Mouse (Mus musculus) large intestine, adult 2 months (tissue): ENCODE measurements around the gene 1110017D15Rik. TPM values are rescaled to one million over a fixed set of nuclear protein-coding genes. Genes with fewer than 3 reads are reported as not detected.

Experiments
- polyA plus RNA-seq: library from polyadenylated mRNA; depleted of rRNA; stranded (reverse); fragments of >200 nt; gene quantifications from 2 replicates; pipeline ENCODE4 v1.2.3, GENCODE M21; 2012; rRNA removed

The 1110017D15Rik gene
- polyA plus RNA-seq, 1 experiment: 0.12 TPM

Other genes with a start within 250 kb of the 1110017D15Rik start
- 29.9 and 38.5 TPM in 2 replicates for gene Ubap2, start 242.2 kb downstream of the 1110017D15Rik start, polyA plus RNA-seq
- 28.7 and 33.7 TPM in 2 replicates for gene Dcaf12, start 202.4 kb downstream of the 1110017D15Rik start, polyA plus RNA-seq
- gene Ubap1, start 168.3 kb downstream of the 1110017D15Rik start, polyA plus RNA-seq: 28.7 and 35.9 TPM in 2 replicates
- 2.1 and 3.0 TPM in 2 replicates for gene Kif24, start 52.4 kb downstream of the 1110017D15Rik start, polyA plus RNA-seq
- 27.4 and 27.7 TPM in 2 replicates for gene Nudt2, start 52.2 kb downstream of the 1110017D15Rik start, polyA plus RNA-seq
- 7.1 and 13.3 TPM in 2 replicates for gene AI464131, start 14.3 kb downstream of the 1110017D15Rik start, polyA plus RNA-seq
- 6.9 and 8.6 TPM in 2 replicates for gene Fam219a, start 52.2 kb upstream of the 1110017D15Rik start, polyA plus RNA-seq
- gene Dnaic1, start 52.4 kb upstream of the 1110017D15Rik start, polyA plus RNA-seq: 2.3 and 2.5 TPM in 2 replicates
- 4.0 and 5.4 TPM in 2 replicates for gene Enho, start 123.0 kb upstream of the 1110017D15Rik start, polyA plus RNA-seq
- gene Cntfr, start 179.8 kb upstream of the 1110017D15Rik start, polyA plus RNA-seq: 1.4 TPM in 2 replicates
- 27.6 and 27.9 TPM in 2 replicates for gene Il11ra1, start 182.7 kb upstream of the 1110017D15Rik start, polyA plus RNA-seq
- gene Rpp25l, start 196.2 kb upstream of the 1110017D15Rik start, polyA plus RNA-seq: 37.7 and 41.3 TPM in 2 replicates
- 59.3 and 65.9 TPM in 2 replicates for gene Dctn3, start 205.8 kb upstream of the 1110017D15Rik start, polyA plus RNA-seq
- 0.04 TPM in 1 of 2 replicates, not detected in the other for gene Arid3c, start 213.8 kb upstream of the 1110017D15Rik start, polyA plus RNA-seq
- 71.2 and 87.4 TPM in 2 replicates for gene Galt, start 237.9 kb upstream of the 1110017D15Rik start, polyA plus RNA-seq
- 76.2 and 80.9 TPM in 2 replicates for gene Sigmar1, start 238.8 kb upstream of the 1110017D15Rik start, polyA plus RNA-seq